Mouse (Mus musculus) gastrocnemius, postnatal 4 days (tissue): ENCODE data around the gene Zbp1. TPM values are rescaled to one million over a fixed set of nuclear protein-coding genes. Genes with fewer than 3 reads are reported as not detected.

Experiments
- DNase-seq, 2 experiments: peaks; one replicate each; pipeline ENCODE4 v3.0.0; 2021 to 2022; ENCODE audit warnings: low spot score in 2 of 2, mixed read lengths in 2 of 2
- total RNA-seq, 2 experiments: library from RNA; stranded (reverse); gene quantifications; 2 replicates each; pipeline ENCODE4 v1.2.3; 2021

Zbp1 gene
- total RNA-seq, 2 experiments from 2014 or later: 0.52 to 0.54 TPM

GRCm38 (mm10) chr2:173158390-173159055 is 60.2 kb downstream of the Zbp1 start:
- DNase-seq: no peak

- DNase-seq: no peak
These were observed 60.9 kb downstream of the Zbp1 start for GRCm38 (mm10) chr2:173157871-173158270.

GRCm38 (mm10) chr2:173157376-173157775 is 61.3 kb downstream of the Zbp1 start:
- no peak for DNase-seq

GRCm38 (mm10) chr2:173156923-173157322 is 61.8 kb downstream of the Zbp1 start:
- DNase-seq: no peak

Other genes with a start within 250 kb of the Zbp1 start
- gene Spo11, start 241.2 kb downstream of the Zbp1 start, total RNA-seq: not detected
- 10 to 100 TPM; 41.8 to 44.4 TPM for gene Rae1, start 218.8 kb downstream of the Zbp1 start, total RNA-seq
- gene Rbm38, start 198.4 kb downstream of the Zbp1 start, total RNA-seq: 100 to 1,000 TPM; 114 to 119 TPM
- gene Ctcfl, start 99.4 kb downstream of the Zbp1 start, total RNA-seq: under 1 TPM in 1 of 2 experiments, not detected in 1; 0.10 TPM
- gene Pck1, start 65.9 kb downstream of the Zbp1 start, total RNA-seq: 10 to 100 TPM; 13.9 to 59.4 TPM
- 10 to 100 TPM; 22.6 to 25.8 TPM for gene Pmepa1, start 57.6 kb upstream of the Zbp1 start, total RNA-seq